Mouse (Mus musculus): ENCODE data around the gene Espnl. TPM values are rescaled to one million over a fixed set of nuclear protein-coding genes. Genes with fewer than 3 reads are reported as not detected.

Espnl gene
- polyA plus RNA-seq, 1 experiment = 0.05 TPM

DNA sequence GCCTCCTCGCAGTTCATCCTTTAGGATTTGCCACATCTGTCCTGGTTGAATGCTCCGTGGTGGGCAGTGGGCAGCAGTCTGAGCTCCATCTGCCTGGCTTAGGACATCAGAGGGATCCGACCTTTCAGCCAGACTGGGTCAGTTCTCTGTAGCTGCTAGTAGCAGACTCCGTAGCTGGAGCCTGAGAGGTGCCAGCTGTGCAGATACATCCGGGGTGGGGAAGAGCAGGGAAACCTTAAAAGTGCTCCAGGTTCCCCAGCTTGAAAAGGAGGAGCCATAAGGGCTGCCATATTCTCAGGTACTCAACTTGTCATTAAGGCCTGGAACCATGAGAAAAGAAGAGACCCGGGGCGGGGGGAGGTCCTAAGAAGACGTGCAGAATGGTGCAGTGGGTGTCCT is 43.9 kb downstream of the Espnl start:
- Histone ChIP-seq H3K27me3 (replicated peaks; ENCODE audit: control insufficient read depth, insufficient read depth, low read length) (no peaks in the 10 kb centered on the region), H3K27ac (ENCODE audit: insufficient read depth, low read depth, low read length) (no peak overlapping the region), H3K4me3 (ENCODE audit: insufficient read depth, low read depth, low read length) (no peak overlapping the region), H3K4me1 (ENCODE audit: control insufficient read depth, insufficient read depth, low read length) (no peaks in the 10 kb centered on the region), H3K36me3 (ENCODE audit: control insufficient read depth, insufficient read depth, low read length) (no peaks in the 10 kb centered on the region)
- TF ChIP-seq POLR2A (IDR thresholded peaks at IDR 0.05; ENCODE audit: low read depth, low read length) (no peak), CTCF (conservative IDR thresholded peaks at IDR 0.05; ENCODE audit: insufficient read depth, insufficient read length, low read depth, low read length) (no peak)
- DNase-seq = no peak
- 37% methylated on average over 8 of the region's 8 CpGs for WGBS

DNA sequence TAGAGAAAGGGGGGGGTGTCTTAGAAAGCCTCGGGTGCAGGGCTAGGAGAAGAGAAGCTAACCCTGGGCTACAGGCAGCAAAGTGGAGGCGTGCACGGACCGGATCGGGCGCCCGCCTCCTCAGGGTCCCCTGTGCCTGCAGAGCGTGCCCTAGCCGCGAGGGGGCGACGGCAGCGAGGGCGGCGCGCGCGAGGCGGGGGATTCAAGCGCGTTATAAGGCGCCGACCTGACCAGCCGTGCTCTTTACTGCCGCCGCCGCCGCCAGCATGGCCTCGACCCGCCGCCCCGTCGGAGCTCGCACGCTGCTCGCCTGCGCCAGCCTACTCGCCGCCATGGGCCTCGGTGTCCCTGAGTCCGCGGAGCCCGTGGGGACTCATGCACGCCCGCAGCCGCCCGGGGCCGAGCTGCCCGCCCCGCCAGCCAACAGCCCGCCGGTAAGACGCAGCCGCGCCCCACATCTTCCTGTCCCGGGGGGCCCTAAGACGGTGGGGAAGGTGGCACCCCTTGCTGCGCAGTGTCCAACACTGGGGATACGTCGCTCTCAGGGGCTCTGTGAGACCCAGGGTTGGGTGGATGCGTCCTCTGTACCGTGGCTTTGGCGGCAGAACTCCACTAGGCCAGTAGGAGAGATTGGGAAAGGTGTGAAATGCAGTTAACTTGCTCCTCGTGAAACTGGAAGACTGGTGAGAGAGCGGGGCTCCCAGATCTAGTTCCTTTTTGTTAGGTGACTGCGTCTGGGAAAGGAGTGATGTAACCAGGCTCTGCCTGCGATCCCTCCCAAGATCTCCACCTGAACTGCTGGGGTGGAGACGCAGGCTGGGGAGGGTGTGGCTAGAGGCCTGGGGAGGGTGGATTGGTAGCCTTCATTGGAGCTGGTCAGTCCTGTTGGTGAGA is 44.6 kb downstream of the Espnl start, which contains the start of gene Erfe:
Gene Erfe (plus strand): TSS at position 216 of the 894 bp plus-strand sequence.
- 2% methylated on average over 68 of the region's 68 CpGs for WGBS
- Histone ChIP-seq H3K4me3 (ENCODE audit: insufficient read depth, low read depth, low read length) (peak within 1 kb of the TSS; percentile 17; the same call in 1 of the 2 replicates), H3K27me3 (replicated peaks; ENCODE audit: control insufficient read depth, insufficient read depth, low read length) (no peaks in the 10 kb centered on the region), H3K4me1 (ENCODE audit: control insufficient read depth, insufficient read depth, low read length) (no peaks in the 10 kb centered on the region), H3K36me3 (ENCODE audit: control insufficient read depth, insufficient read depth, low read length) (no peaks in the 10 kb centered on the region), H3K27ac (ENCODE audit: insufficient read depth, low read depth, low read length) (no peak within 1 kb of the TSS)
- TF ChIP-seq CTCF (conservative IDR thresholded peaks at IDR 0.05; ENCODE audit: insufficient read depth, insufficient read length, low read depth, low read length) = peak; percentile 64
- no peak for TF ChIP-seq POLR2A (IDR thresholded peaks at IDR 0.05; ENCODE audit: low read depth, low read length)
- peak; percentile 64 for DNase-seq

DNA sequence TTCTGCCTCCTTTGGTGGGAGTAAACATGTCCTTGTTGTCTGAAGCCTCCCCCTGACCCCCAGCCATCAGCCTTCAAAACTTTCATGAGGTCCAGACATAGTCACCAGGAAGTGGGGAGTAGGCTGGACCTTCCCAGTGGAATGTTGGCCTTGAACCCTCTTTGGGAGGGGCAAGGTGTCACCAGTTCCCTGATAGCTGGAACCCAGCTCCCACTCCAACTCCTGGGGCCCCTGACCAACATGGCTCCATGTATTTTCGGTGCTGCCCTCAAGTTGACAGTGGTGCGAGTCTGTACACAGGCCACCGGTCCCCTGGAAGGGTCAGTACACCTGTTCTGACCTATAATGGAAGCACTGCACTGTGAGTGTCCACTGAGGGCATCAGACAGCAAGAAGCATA is 45.4 kb downstream of the Espnl start:
- WGBS = 96% methylated on average over 3 of the region's 3 CpGs
- H3K36me3 ChIP-seq (ENCODE audit: control insufficient read depth, insufficient read depth, low read length) = no peaks in the 10 kb centered on the region
- no peaks in the 10 kb centered on the region for H3K27me3 ChIP-seq (replicated peaks; ENCODE audit: control insufficient read depth, insufficient read depth, low read length)
- no peak overlapping the region for H3K4me3 ChIP-seq (ENCODE audit: insufficient read depth, low read depth, low read length)
- no peaks in the 10 kb centered on the region for H3K4me1 ChIP-seq (ENCODE audit: control insufficient read depth, insufficient read depth, low read length)
- TF ChIP-seq POLR2A (IDR thresholded peaks at IDR 0.05; ENCODE audit: low read depth, low read length) = no peak
- no peak for TF ChIP-seq CTCF (conservative IDR thresholded peaks at IDR 0.05; ENCODE audit: insufficient read depth, insufficient read length, low read depth, low read length)
- DNase-seq = no peak
- H3K27ac ChIP-seq (ENCODE audit: insufficient read depth, low read depth, low read length) = no peak overlapping the region

DNA sequence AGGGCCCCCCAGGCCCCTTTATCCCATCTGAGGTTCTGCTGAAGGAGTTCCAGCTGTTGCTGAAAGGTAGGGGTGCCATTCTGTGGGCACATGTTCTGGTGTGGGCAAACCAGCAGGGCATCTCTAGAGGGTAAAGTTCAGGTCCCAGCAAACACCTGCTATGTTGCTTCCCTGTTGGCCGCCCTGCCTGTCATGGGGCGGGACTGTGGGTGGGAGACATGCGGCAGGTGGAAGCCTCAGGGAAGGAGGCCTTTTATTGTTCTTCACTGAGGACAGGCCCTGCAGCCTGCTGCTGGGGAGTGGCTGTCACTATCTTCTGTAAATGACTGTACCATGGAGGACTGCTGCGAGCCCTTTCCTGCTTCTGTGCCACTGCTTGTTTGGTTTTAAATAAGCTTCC is 47.5 kb downstream of the Espnl start:
- H3K36me3 ChIP-seq (ENCODE audit: control insufficient read depth, insufficient read depth, low read length) = no peaks in the 10 kb centered on the region
- 51% methylated on average over 4 of the region's 4 CpGs for WGBS
- H3K27ac ChIP-seq (ENCODE audit: insufficient read depth, low read depth, low read length) = no peak overlapping the region
- no peaks in the 10 kb centered on the region for H3K4me1 ChIP-seq (ENCODE audit: control insufficient read depth, insufficient read depth, low read length)
- no peak overlapping the region for H3K4me3 ChIP-seq (ENCODE audit: insufficient read depth, low read depth, low read length)
- DNase-seq = peak; percentile 20
- no peaks in the 10 kb centered on the region for H3K27me3 ChIP-seq (replicated peaks; ENCODE audit: control insufficient read depth, insufficient read depth, low read length)
- no peak for TF ChIP-seq POLR2A (IDR thresholded peaks at IDR 0.05; ENCODE audit: low read depth, low read length)
- no peak for TF ChIP-seq CTCF (conservative IDR thresholded peaks at IDR 0.05; ENCODE audit: insufficient read depth, insufficient read length, low read depth, low read length)

DNA sequence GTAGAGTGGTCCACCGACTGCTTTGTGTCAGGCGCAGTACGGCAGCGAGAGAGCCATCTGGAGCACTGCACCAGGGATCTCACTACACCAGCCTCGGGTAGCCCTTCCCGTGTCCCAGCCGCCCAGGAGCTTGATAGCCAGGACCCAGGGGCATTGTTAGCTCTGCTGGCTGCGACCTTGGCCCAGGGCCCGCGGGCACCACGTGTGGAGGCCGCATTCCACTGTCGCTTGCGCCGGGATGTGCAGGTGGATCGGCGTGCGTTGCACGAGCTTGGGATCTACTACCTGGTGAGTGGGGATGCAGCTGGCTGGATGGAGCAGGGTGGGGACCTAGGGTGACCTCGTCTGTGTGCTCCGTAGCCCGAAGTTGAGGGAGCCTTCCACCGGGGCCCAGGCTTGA is 48.2 kb downstream of the Espnl start:
- H3K27me3 ChIP-seq (replicated peaks; ENCODE audit: control insufficient read depth, insufficient read depth, low read length) = no peaks in the 10 kb centered on the region
- H3K4me1 ChIP-seq (ENCODE audit: control insufficient read depth, insufficient read depth, low read length) = no peaks in the 10 kb centered on the region
- WGBS = 81% methylated on average over 23 of the region's 23 CpGs
- DNase-seq = no peak
- no peak overlapping the region for H3K4me3 ChIP-seq (ENCODE audit: insufficient read depth, low read depth, low read length)
- H3K36me3 ChIP-seq (ENCODE audit: control insufficient read depth, insufficient read depth, low read length) = no peaks in the 10 kb centered on the region
- TF ChIP-seq CTCF (conservative IDR thresholded peaks at IDR 0.05; ENCODE audit: insufficient read depth, insufficient read length, low read depth, low read length) (no peak), POLR2A (IDR thresholded peaks at IDR 0.05; ENCODE audit: low read depth, low read length) (no peak)
- no peak overlapping the region for H3K27ac ChIP-seq (ENCODE audit: insufficient read depth, low read depth, low read length)

DNA sequence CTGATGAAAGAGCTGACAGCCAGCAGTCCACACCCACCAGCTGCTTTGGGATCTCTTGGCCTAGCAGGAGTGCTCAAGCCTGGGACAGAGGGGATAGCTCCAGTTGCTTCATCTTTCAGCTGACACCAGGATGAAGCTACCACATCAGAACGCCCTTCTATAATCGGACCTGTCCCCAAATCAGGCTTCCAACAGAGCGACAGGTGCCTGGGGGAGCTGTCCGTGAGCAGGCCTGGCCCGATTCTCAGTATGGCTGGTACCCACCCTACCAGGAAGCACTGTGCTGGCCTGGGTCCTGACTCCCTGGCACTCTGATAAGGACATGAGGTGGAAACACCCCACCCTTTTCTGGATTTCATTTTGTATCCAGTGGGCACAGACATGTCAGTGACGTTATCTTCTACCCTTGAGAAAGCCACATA is 51.5 kb downstream of the Espnl start:
- H3K4me1 ChIP-seq (ENCODE audit: control insufficient read depth, insufficient read depth, low read length) = no peaks in the 10 kb centered on the region
- TF ChIP-seq POLR2A (IDR thresholded peaks at IDR 0.05; ENCODE audit: low read depth, low read length) (no peak), CTCF (conservative IDR thresholded peaks at IDR 0.05; ENCODE audit: insufficient read depth, insufficient read length, low read depth, low read length) (no peak)
- 89% methylated on average over 6 of the region's 6 CpGs for WGBS
- H3K36me3 ChIP-seq (ENCODE audit: control insufficient read depth, insufficient read depth, low read length) = peaks cover 3% of the 10 kb centered on the region; the same call in 1 of the 2 replicates
- no peak overlapping the region for H3K27ac ChIP-seq (ENCODE audit: insufficient read depth, low read depth, low read length)
- no peak for DNase-seq
- no peak overlapping the region for H3K4me3 ChIP-seq (ENCODE audit: insufficient read depth, low read depth, low read length)
- H3K27me3 ChIP-seq (replicated peaks; ENCODE audit: control insufficient read depth, insufficient read depth, low read length) = no peaks in the 10 kb centered on the region

DNA sequence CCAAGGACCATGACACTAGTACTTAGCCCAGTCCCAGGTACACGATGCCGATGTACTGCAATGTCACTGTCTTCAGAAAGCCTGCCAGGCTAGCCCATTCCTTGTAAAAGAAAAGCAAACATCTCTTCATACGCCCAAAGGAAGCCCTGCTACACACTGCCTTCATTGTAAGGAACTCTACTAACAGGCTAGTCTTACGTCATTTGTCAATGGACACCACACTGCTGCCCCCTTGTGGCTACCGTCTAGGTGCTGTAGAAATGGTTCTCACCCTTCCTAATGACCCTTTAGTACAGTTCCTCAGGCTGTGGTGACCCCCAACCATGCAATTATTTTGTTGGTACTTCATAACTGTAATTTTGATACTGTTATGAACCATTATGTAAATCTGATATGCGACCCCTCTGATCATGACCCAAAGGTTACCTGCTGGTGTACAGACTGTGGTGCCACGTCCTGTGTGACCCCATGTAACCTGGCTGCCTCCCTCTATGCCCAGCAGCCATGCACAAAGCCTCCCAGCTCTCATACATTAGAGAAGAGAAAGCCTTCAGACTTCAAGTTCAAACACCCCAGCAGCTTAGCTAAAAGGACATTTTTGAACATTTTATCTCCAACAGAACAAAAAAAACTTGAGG is 58.7 kb downstream of the Espnl start:
- peak; percentile 77 for DNase-seq
- H3K36me3 ChIP-seq (ENCODE audit: control insufficient read depth, insufficient read depth, low read length) = peaks cover 7% of the 10 kb centered on the region

More for the DNA sequence above, 58.7 kb downstream of the Espnl start:
- H3K4me1 ChIP-seq (ENCODE audit: control insufficient read depth, insufficient read depth, low read length) = no peaks in the 10 kb centered on the region; the same call in 1 of the 2 replicates
- no peak overlapping the region for H3K27ac ChIP-seq (ENCODE audit: insufficient read depth, low read depth, low read length)
- no peaks in the 10 kb centered on the region for H3K27me3 ChIP-seq (replicated peaks; ENCODE audit: control insufficient read depth, insufficient read depth, low read length)
- TF ChIP-seq POLR2A (IDR thresholded peaks at IDR 0.05; ENCODE audit: low read depth, low read length) (no peak), CTCF (conservative IDR thresholded peaks at IDR 0.05; ENCODE audit: insufficient read depth, insufficient read length, low read depth, low read length) (peak; percentile 80)
- H3K4me3 ChIP-seq (ENCODE audit: insufficient read depth, low read depth, low read length) = no peak overlapping the region
- WGBS = 55% methylated on average over 7 of the region's 7 CpGs

Measured in kidney, adult 2 months (tissue).